Mouse (Mus musculus): ENCODE measurements around the gene Lgi1.

GRCm38 (mm10) chr19:38232087-38232486 lies 32.2 kb upstream of the Lgi1 start:
- TF ChIP-seq POLR2AphosphoS5 (IDR thresholded peaks at IDR 0.05; ENCODE audit: insufficient replicate concordance, low read depth, low read length) (no peak), CTCF (IDR thresholded peaks at IDR 0.05; ENCODE audit: low read depth, low read length) (no peak), GATA1 (IDR thresholded peaks at IDR 0.05; ENCODE audit: borderline replicate concordance, low read length) (no peak), TAL1 (conservative IDR thresholded peaks at IDR 0.05; ENCODE audit: low read depth, low read length) (no peak)

Measured in G1E (cell line).